Mouse (Mus musculus): ENCODE measurements around the gene Prex1.
"Not testable (repeated sequence)": the region's sequence is repeated elsewhere in the genome, so short reads cannot be mapped to it uniquely, and the experiment has no call there.

The Prex1 gene

DNA sequence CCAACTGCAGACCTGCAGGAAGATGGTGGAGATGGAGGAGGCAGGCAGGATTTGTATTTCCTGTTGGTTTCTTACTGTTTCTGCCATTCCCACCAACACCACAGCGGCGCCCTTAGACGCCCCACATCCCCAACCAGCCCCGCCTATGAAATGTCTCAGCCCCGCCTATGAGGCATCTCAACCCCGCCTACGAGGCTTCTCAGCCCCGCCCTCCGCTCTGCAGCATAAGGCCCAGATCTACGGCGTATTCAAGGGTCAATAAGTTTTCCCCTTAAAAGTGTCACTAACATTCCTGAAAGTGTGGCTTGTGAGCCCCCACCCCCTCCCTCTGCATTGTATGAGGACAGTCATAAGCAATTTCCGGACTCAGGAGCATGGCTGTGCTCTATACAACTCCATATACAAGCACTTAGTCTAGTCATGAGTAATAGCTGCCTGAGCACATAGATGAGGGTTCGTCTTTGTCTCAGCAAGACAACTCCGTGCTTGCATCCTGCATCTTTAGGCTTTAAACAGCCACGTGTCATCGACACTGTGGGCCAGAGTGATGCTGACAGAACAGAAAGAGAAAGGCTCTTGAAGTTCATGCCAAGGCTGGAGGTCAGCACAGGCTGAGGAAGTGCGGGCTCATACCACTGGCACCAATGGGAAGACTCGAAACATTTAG, 160.0 kb downstream of the Prex1 start:
- DNase-seq, result peak; percentile 27 to 57

- DNase-seq, result no peak
Measured at GRCm38 (mm10) chr2:166552657-166553056, 161.0 kb downstream of the Prex1 start.

DNA sequence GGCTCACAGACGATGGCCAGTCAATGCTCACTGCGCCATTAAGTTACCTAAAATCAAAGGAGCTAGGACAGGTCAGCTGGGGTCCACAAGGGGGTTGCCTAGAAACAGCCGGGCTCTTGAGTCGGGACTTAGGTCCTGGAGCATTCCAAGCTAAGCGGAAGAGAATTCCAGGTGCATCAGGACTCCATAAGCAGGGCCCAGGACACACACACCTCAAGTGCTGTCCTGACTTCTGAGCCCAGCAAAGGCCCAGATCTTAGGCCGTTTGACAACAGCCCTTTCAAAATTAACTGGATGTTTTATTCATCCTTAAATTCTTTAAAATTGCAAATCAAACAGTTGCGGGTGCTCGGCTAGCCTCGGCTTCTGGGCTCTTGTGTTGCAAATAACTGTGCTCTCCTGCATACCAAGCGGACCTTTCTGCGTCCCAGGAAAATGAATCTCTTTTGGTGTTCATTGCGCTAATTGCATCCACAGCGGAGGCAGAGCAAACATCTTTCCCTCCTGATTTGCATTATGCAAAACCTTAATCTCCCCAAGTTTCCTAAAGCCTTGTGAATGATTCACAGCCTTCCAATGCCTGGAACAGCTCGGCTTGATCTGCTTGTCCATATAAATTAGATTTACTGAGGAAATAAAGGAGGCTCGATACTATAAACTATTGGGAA, 161.7 kb downstream of the Prex1 start:
- no peak for DNase-seq

- DNase-seq, result no peak
Measured at GRCm38 (mm10) chr2:166549871-166550270, 163.8 kb downstream of the Prex1 start.

DNA sequence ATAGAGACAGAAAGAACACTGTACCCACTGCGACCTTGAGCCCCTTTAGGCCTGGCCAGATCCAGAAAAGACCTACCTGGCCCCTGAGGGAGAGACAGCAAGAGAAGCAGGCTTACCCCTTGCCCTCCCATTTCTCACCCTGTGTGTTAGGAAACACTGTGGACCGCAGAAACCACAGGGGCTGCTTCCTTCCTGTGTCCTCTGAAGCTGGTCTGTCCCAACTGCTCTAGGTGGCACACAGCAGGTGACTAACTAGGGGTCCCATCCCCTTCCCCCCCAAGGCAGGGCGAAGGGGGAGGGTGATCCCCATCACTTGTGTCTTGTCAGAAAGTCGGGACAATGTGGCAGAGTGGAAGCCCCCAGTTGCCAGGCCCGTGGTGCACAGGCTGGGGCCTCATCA, 164.6 kb downstream of the Prex1 start:
- DNase-seq, result no peak

GRCm38 (mm10) chr2:166545580-166545979, 168.1 kb downstream of the Prex1 start:
- DNase-seq, result no peak

DNA sequence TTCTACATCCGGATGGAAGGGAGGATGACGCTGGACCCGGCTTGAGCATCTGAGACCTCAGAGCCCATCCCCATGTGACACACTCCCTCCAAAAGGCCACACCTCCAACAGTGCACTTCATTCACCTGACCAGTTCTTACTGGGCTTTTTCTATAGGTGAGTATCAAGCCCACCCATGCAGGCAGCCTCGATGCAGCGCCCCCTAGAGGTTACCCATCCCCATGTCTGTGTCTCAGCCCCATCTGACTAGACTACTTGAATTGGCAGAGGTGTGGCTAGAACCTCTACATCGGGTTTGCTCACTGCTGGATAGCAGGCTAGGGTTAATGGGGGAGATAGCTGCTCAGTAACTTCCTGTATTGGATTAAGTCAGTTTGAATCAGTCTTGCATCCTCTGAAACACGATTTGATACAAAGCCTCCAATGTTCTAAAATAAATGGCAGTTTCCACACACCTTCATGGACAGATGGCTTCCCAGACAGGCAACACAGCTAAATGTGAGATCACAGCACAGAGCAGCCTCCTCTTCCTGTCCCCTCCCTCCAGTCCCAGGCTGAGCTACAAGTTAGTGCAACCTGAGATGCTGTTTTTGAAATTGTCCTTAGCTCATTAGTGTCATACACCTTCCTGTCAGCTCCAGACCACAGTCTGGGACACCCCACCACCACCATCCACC, 168.9 kb downstream of the Prex1 start:
- DNase-seq, result no peak

DNA sequence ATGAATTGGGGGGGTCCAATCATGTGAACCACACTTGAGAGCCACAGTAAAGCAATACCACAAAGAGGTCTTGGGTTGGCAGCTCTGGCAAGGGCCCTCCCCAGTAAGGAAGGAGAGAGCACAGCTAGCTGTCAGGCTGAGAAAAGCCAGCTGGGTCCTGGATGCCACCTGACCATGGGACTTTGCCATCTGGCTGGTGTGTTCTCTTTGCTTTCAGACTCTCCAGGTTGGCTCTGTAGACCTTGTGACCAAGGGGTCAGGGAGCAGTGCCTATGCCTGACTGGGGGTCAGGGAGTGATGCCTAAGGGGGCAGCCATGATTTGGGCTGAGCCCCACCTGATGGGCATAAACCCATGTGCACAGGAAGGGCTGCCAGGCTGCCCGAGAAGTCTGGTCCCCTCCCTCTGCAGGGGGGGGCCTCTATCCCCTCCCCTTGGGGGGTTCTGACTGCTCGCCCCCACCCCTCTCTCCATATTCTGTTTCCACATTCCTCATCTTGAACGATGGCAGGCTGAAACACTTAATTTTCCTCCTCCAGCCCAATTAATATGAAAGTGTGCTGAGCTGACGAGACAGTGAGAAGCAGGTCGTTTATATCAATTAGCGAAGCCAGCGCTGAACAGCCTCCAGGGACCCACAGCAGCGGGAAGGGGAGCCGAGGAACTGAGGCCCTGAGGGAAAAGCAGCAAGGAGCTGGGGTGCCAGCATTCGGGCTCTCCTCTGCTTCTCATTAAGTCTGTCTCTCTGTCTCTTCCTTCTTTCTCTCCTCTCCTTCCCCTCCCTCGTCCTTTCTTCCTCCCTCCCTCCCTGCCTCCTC, 172.3 kb downstream of the Prex1 start:
- no peak for DNase-seq

- DNase-seq, result no peak
Measured at GRCm38 (mm10) chr2:166540216-166540615, 173.4 kb downstream of the Prex1 start.

DNA sequence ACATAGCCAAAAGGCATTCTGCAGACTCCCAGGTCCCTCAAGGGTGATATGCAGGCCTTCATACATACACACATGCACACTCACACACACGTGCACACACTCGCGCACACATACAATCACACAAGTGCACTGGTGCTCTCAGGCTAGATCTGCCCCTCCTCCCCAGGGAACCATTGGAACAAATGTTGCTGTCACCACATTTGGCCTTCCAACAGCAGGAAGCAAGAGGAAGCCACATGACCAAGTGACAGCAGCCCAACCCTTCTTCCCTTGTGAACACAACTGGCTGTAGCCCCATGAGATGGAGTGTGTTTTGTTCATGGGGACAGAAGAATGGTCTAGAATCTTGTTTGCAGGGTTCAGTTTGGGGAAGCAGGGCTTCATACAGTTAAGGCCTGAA, 176.7 kb downstream of the Prex1 start:
- DNase-seq, result peak; percentile 52 to 55

DNA sequence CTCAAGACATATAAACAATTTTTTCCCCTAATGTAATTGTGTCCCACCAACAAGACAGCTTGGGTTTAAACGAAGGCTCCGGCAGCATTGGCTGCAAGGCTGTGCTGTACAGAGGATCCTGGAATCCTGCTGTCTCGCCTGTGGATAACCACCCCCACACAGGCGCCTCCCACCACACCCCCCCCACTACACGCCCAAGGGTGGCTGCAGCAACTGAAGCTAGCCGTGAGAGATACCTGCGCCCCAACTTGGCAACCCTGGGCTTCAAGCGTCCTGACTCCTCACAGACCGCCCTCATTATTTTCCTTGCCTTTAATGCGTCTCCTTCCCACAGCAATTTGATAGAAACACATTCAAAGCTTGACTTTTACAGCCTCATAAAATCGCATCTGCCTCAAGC, 178.1 kb downstream of the Prex1 start:
- no peak for DNase-seq

- no peak for DNase-seq
Measured at GRCm38 (mm10) chr2:166526204-166526603, 187.4 kb downstream of the Prex1 start.

DNA sequence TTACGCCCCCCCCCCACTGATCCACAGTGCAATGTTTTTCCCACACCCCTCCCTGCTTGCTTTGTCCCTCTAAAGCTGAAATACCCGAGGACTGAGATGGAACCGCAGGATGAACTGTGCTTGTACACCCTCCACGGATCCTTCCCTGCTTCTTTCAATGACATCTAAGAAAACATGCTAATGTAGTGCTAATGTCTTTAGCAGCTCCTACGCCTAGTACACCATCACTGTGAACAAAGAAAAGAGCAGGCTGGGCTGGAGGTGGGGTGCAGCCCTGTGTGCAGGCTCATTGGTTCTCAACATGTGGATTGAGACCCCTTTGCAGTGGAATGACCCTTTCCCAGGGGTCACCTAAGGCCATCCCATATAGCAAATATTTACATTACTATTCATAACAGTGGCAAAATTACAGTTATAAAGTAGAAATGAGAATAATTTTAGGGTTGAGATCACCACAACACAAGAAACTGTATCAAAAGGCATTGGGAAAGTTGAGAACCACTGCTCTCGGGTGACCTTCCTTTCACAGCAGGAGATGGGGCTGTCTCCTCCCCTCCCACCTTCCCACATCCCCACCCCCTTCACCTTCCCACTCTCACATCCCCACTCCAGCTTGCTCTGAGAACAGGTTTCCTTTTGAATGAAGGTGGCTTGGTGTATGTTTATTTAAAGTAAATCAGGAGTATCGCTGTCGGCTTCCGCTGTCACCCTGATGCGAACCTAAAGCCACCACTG, 190.3 kb downstream of the Prex1 start:
- DNase-seq, result no peak

DNA sequence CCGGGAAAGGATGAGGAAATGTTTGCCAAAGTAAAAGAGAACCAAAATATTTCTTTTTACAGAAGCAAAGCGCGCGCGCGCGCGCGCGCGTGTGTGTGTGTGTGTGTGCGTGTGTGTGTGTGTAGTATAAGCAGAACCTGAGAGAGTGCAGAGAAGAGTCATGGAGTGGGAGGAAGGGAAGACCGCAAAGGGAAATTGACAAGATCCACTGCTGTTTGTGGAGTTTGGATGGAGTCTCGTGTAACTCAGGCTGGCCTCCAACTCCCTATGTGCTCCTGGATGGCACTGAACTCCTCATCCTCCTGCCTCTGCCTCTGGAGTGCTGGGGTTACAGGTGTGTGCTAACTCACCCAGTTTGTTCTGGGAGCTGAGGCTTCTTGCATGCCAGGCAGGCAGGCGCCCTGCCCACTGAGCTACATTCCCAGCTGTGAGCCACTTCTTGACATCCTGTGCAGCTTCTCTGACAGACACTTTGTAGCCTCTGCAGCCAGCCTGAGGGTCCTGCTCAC, 191.0 kb downstream of the Prex1 start:
- DNase-seq, result no peak

- DNase-seq, result peak in 1 of 2 experiments; percentile 10
Measured at GRCm38 (mm10) chr2:166521878-166522611, 191.6 kb downstream of the Prex1 start.

- DNase-seq, result no peak
Measured at GRCm38 (mm10) chr2:166521461-166521860, 192.2 kb downstream of the Prex1 start.

GRCm38 (mm10) chr2:166520536-166520935, 193.1 kb downstream of the Prex1 start:
- DNase-seq, result no peak

- not testable (repeated sequence) for DNase-seq
Measured at GRCm38 (mm10) chr2:166517392-166518174, 196.0 kb downstream of the Prex1 start.

DNA sequence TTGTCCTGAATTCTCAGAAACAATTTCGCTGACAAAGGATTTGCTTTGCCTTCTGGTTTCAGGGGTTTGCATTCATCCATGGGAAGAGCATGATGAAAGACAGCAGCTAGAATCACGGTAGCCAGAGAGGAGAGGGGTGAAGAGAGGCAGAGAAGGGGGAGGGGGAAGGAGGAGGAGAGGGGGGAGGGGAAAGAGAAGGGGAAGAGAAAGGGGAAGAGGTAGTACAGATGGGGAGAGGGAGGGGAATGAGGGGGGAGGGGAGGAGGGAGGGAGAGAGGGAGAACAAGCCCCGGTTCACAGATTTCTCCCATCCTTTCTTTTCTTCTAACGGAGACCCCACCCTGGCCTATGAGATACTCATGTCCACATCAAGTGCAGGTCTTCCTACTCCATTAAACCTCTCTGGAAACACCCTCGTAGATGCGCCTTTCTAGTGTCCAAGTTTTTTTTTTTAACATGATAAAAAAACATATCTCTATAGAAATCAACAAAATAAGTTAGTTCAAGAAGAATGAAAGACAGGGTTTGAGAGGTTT, 196.7 kb downstream of the Prex1 start:
- DNase-seq, result no peak
